Mouse (Mus musculus) E14TG2a.4 (cell line): Measurements from ENCODE around the gene Prr5l.

Source experiments
- CTCF ChIP-seq: conservative IDR thresholded peaks from 2 replicates; pipeline ENCODE4 v1.5.1; 2014; ENCODE audit warnings: low read length
- NANOG ChIP-seq: IDR thresholded peaks from 2 replicates; pipeline ENCODE4 v1.6.1; 2014; ENCODE audit warnings: borderline replicate concordance, low read length, mixed read lengths
- POU5F1 ChIP-seq: IDR thresholded peaks from 2 replicates; pipeline ENCODE4 v1.6.1; 2014; ENCODE audit warnings: low read length, borderline replicate concordance

GRCm38 (mm10) chr2:101881471-101882162 lies 1.2 kb downstream of the Prr5l start:
- TF ChIP-seq CTCF, result no peak
- no peak for TF ChIP-seq POU5F1
- TF ChIP-seq NANOG, result no peak
